Mouse (Mus musculus) liver, embryonic 11.5 days (tissue): ENCODE measurements around the gene B3gnt4. TPM values are rescaled to one million over a fixed set of nuclear protein-coding genes. Genes with fewer than 3 reads are reported as not detected.

Experiments
- ATAC-seq: fragments of 200-750 bp; cut with Nextera tagmentation; replicated peaks from 2 replicates; pipeline ENCODE4 v1.8.0; 2017; ENCODE audit warnings: moderate number of reproducible peaks, mild to moderate bottlenecking, moderate TSS enrichment, moderate library complexity; ENCODE audit not compliant: low FRiP score
- DNase-seq: peaks from one replicate; pipeline ENCODE4 v3.0.0-alpha.2; 2017; ENCODE audit warnings: low spot score
- H3K27ac ChIP-seq: fragments of 300-500 bp; sonication (generic); 2 replicates; pipeline ENCODE4 v1.5.1; 2014; ENCODE audit warnings: mild to moderate bottlenecking, low read depth, low read length, control low read depth
- H3K27me3 ChIP-seq: fragments of 300-500 bp; sonication (generic); replicated peaks from 2 replicates; pipeline ENCODE4 v1.6.1; 2014; ENCODE audit warnings: low read length, mixed read lengths; ENCODE audit not compliant: control insufficient read depth, insufficient read depth
- H3K36me3 ChIP-seq: fragments of 300-500 bp; sonication (generic); 2 replicates; pipeline ENCODE4 v1.6.1; 2014; ENCODE audit warnings: mild to moderate bottlenecking, low read length, moderate library complexity, mixed read lengths; ENCODE audit not compliant: control insufficient read depth, insufficient read depth
- H3K4me1 ChIP-seq: fragments of 300-500 bp; sonication (generic); replicated peaks from 2 replicates; pipeline ENCODE4 v1.6.1; 2014; ENCODE audit warnings: low read length, mixed read lengths; ENCODE audit not compliant: control insufficient read depth, insufficient read depth
- H3K4me2 ChIP-seq: fragments of 300-500 bp; sonication (generic); 2 replicates; pipeline ENCODE4 v1.6.1; 2014; ENCODE audit warnings: mild to moderate bottlenecking, control low read depth, moderate library complexity
- H3K4me3 ChIP-seq: fragments of 300-500 bp; sonication (generic); 2 replicates; pipeline ENCODE4 v1.5.1; 2014; ENCODE audit warnings: low read depth, low read length, control low read depth
- H3K9ac ChIP-seq: fragments of 300-500 bp; sonication (generic); 2 replicates; pipeline ENCODE4 v1.6.1; 2014; ENCODE audit warnings: low read depth, low read length, control low read depth
- H3K9me3 ChIP-seq: fragments of 300-500 bp; sonication (generic); 2 replicates; pipeline ENCODE4 v1.6.1; 2016; ENCODE audit warnings: low read length, inconsistent platforms, mixed read lengths; ENCODE audit not compliant: control insufficient read depth
- WGBS: fragments of 180-500 bp; shearing (Covaris S2); extraction: QIAGEN DNeasy Blood & Tissue Kit; methylation state at CpG from one replicate; pipeline ENCODE4 v1.1.7; 2014; 5-methylcytosine and 5-hydroxymethylcytosine counted together
- polyA plus RNA-seq: library from polyadenylated mRNA; unstranded; fragments of >200 nt; fragmentation: Nextera tagmentation; extraction: Ambion mirVana; gene quantifications from 2 replicates; pipeline ENCODE4 v1.2.1, GENCODE M21; 2014

The B3gnt4 gene
- polyA plus RNA-seq, 1 experiment from 2014 or later = 0.34 TPM

DNA sequence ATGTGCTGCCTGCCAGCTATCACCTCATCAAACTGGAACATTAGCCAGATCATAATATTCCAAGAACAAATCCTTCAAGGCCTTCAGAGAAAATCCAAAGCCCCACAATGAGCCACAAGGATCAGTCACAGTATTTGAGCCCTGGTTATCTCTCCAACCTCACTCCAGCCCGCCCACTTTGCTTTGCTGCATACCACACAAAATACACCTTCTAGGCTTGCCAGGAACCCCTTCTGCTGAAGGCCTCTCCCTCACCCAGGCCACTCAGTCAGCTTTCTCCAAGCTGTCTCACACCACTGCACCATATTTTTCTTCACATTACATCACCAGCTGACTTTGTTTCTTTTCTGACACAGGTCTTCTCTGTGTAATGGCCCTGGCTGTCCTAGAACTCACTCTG, 11.9 kb downstream of the B3gnt4 start:
- Histone ChIP-seq H3K9me3 (no peaks in the 10 kb centered on the region), H3K9ac (no peak overlapping the region), H3K27me3 (no peaks in the 10 kb centered on the region), H3K27ac (no peak overlapping the region), H3K4me3 (no peak overlapping the region), H3K36me3 (peaks cover 6% of the 10 kb centered on the region), H3K4me2 (peak overlapping the region; percentile 82; the same call in 1 of the 2 replicates), H3K4me1 (peaks cover 15% of the 10 kb centered on the region)
- WGBS = 84% methylated on average over 1 of the region's 1 CpGs
- no peak for ATAC-seq
- no peak for DNase-seq

DNA sequence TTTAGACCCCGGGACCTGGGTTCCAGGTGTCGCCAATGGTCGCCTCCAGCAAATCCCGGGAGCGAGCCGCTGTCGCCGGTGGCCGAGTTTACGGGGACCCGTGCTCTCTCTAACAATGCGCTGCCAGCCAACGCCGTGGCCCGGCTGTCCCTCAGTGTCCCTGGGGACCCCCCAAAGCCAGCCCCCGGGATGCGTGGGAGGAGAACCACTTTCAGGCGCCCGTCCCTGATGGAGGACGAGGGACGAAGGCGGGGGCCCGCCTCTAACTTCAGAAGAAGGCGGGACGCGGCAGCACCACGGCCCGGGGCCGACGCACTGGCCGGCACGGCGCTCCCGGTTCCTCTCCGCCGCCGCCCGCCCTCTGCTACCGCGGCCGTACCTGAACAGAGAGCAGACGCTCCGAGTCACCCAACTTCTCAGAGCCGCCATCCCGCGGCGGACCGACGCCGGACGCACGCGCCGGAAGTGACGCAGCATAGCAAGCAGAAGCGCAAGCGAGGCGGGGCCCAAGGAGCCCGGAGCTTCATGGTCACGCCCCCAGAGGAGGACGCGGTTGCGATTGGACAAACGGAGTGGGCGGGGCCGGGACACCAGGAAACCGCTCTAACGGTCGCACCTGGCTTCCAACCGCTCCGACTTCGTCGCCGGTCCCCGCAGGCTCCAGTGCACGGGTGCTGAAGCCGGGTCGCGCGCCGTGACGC, 13.6 kb downstream of the B3gnt4 start, which contains the start of gene Diablo:
TSS of gene Diablo (minus strand) at position 485 of the 701 bp plus-strand sequence.
- ATAC-seq = peak; percentile 96
- under 1% methylated on average over 80 of the region's 82 CpGs for WGBS

DNA sequence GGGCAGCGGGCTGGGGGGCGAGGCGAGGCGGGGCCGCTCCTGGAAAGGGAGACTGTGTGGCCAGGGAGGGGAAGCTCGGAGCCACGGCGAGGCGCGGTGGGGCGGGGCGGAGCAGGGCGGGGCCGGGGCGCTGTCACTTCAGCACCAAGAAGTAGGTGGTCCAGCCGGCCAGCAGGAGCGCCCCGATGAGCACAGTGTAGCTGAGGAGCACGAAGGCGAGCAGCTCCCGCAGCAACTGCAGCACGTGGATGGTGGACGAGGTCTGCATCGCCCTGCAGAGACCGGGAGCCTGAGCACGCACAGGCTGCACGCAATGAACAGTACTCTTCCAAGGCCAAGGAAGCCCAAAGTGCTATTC, 14.1 kb downstream of the B3gnt4 start:
- Histone ChIP-seq H3K4me3 (peak overlapping the region; percentile 94), H3K27me3 (no peaks in the 10 kb centered on the region), H3K9ac (peak overlapping the region; percentile 50), H3K4me2 (peak overlapping the region; percentile 82), H3K36me3 (no peaks in the 10 kb centered on the region), H3K9me3 (no peaks in the 10 kb centered on the region), H3K4me1 (peaks cover 15% of the 10 kb centered on the region), H3K27ac (peak overlapping the region; percentile 51; the same call in 1 of the 2 replicates)
- under 1% methylated on average over 26 of the region's 27 CpGs for WGBS
- DNase-seq (no peak), ATAC-seq (peak; percentile 96)

More for the DNA sequence above, 13.6 kb downstream of the B3gnt4 start, which contains the start of gene Diablo:
- Histone ChIP-seq H3K9ac (peak within 1 kb of the TSS; percentile 84), H3K4me3 (peak within 1 kb of the TSS; percentile 94), H3K36me3 (no peaks in the 10 kb centered on the region), H3K4me1 (peaks cover 15% of the 10 kb centered on the region), H3K27me3 (no peaks in the 10 kb centered on the region), H3K27ac (peak within 1 kb of the TSS; percentile 51; the same call in 1 of the 2 replicates), H3K9me3 (no peaks in the 10 kb centered on the region), H3K4me2 (peak within 1 kb of the TSS; percentile 82)
- peak; percentile 99 for DNase-seq

DNA sequence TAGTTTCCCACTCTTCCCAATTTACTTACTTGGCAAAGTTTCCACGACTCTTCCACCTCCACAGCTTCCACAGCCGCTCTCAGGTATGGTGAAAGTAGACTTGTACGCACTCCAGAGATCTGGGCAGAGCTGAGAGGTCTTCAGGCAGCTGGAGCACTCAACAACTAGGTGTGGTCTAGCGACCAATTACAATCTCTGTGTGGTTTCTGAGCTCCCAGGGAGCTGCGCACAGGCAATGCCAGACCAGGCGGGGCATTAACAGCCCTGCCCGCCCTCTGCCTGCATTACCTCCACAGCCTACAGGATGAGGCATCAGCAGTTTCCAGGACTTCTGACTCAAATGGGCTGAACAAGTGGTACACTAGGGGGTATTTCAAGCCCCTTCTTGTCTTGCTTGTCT, 15.0 kb downstream of the B3gnt4 start, which contains the start of gene Gm49027:
TSS of gene Gm49027 (minus strand) at position 208 of the 400 bp plus-strand sequence.
- Histone ChIP-seq H3K4me1 (peaks cover 15% of the 10 kb centered on the region), H3K4me3 (peak within 1 kb of the TSS; percentile 94), H3K27ac (peak within 1 kb of the TSS; percentile 51; the same call in 1 of the 2 replicates), H3K27me3 (no peaks in the 10 kb centered on the region), H3K36me3 (peaks cover 5% of the 10 kb centered on the region), H3K9me3 (no peaks in the 10 kb centered on the region), H3K4me2 (peak within 1 kb of the TSS; percentile 82), H3K9ac (peak within 1 kb of the TSS; percentile 50)
- DNase-seq (no peak), ATAC-seq (no peak)
- 76% methylated on average over 7 of the region's 7 CpGs for WGBS

DNA sequence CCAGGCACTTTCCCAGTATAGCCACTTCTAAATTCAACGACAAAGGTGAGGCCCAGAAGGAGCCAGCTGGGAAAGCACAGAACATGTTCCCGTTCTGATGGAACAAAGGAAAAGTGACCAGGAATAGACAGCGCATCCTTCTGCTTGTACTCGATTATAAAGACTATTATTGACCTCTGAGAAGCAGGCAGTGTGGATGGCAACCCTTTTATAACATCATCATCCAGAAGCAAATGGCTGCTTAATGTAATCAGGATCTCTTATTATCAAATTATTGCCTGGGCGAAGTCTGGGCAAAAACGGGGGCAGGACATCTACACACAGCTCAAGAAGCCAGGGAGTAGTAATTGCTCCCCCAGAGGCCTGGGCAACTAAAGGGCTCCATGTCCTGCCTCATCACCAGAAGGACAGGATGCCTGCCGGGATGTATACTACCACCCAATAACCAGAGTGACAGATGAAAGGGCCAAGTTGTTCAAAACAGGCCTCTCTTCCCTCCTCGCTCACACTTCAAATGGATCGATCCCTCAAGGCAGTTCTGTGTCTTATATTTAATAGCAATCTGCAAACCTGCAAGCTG, 15.7 kb downstream of the B3gnt4 start:
- Histone ChIP-seq H3K9me3 (no peaks in the 10 kb centered on the region), H3K9ac (no peak overlapping the region), H3K4me1 (peaks cover 15% of the 10 kb centered on the region), H3K36me3 (peaks cover 9% of the 10 kb centered on the region), H3K4me2 (no peak overlapping the region), H3K4me3 (no peak overlapping the region), H3K27me3 (no peaks in the 10 kb centered on the region), H3K27ac (no peak overlapping the region)
- DNase-seq = no peak
- WGBS = 89% methylated on average over 9 of the region's 9 CpGs
- ATAC-seq = no peak

DNA sequence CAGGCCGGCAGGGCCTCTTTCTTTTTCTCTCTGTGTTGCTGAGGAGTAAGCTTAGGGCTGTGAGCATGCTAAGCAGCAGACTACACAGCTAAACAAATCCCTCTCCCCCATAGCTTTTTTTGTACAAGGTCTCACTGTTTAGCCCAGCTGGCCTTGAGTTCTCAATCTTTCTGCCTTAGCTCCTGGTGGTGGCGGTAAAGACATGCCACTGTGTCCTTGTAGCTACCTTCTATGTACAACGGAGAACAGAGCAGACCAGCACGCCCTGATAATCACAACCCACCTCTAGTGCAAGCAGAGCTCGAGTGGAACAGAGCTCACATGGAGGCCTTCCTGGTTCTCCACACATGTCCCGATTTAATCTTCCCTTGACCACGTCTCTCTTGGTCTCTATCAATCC, 18.4 kb downstream of the B3gnt4 start:
- H3K27me3 ChIP-seq = no peaks in the 10 kb centered on the region
- no peaks in the 10 kb centered on the region for H3K9me3 ChIP-seq
- H3K27ac ChIP-seq = no peak overlapping the region
- no peak for ATAC-seq
- H3K4me1 ChIP-seq = peaks cover 6% of the 10 kb centered on the region
- no peak overlapping the region for H3K9ac ChIP-seq
- no peak overlapping the region for H3K4me2 ChIP-seq
- DNase-seq = no peak
- H3K4me3 ChIP-seq = no peak overlapping the region
- 77% methylated on average over 7 of the region's 7 CpGs for WGBS
- H3K36me3 ChIP-seq = peaks cover 31% of the 10 kb centered on the region

DNA sequence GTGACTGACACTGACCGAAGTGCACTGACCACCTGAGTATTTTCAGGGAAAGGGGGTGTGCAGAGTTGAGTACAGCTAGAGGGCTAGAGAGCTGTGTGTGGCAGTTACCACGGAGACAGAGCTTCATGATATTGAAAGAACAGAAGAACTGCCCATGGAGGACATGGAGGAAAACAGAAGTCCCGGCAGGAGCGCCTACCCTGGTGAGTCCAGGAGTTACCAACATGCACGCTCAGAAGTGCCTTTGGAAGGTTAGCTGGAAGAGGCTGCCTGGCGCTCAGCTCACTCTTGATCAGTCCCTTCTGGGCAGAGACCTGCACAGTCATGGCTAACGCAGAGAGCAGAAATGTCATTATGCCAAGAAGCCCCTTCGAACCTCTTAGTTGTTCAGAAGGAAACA, 19.8 kb downstream of the B3gnt4 start:
- Histone ChIP-seq H3K27ac (no peak overlapping the region), H3K4me3 (no peak overlapping the region), H3K4me1 (no peaks in the 10 kb centered on the region), H3K9ac (no peak overlapping the region), H3K4me2 (no peak overlapping the region), H3K9me3 (no peaks in the 10 kb centered on the region), H3K36me3 (peaks cover 39% of the 10 kb centered on the region), H3K27me3 (no peaks in the 10 kb centered on the region)
- WGBS = 91% methylated on average over 8 of the region's 8 CpGs
- DNase-seq (no peak), ATAC-seq (no peak)

DNA sequence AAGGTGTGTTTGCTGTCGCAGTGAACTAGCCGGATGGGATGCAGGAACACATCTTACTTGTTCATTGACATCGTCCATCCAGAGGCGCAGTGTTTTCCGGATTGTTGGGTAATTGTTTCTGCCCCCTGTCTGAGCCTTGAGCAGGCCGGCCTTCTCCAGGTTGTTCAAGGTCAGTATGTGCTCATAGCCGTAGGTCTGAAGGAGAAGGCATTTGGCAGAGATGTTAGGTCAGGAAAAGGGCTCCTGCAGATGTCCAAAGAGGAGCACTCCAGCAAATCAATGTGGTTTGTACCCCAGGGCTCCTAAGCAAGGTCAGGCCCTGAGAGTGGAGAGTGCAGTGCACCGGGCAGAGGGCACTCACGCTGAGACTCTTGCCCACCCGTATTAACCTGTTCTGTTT, 23.5 kb downstream of the B3gnt4 start:
- Histone ChIP-seq H3K4me1 (no peaks in the 10 kb centered on the region), H3K9ac (no peak overlapping the region), H3K9me3 (no peaks in the 10 kb centered on the region), H3K27ac (no peak overlapping the region), H3K27me3 (no peaks in the 10 kb centered on the region), H3K4me2 (no peak overlapping the region), H3K36me3 (peaks cover 39% of the 10 kb centered on the region), H3K4me3 (no peak overlapping the region)
- ATAC-seq = no peak
- DNase-seq = no peak
- 92% methylated on average over 10 of the region's 10 CpGs for WGBS
